8 mouse cellular contexts compared by ENCODE assay signal in the genomic region with DNA sequence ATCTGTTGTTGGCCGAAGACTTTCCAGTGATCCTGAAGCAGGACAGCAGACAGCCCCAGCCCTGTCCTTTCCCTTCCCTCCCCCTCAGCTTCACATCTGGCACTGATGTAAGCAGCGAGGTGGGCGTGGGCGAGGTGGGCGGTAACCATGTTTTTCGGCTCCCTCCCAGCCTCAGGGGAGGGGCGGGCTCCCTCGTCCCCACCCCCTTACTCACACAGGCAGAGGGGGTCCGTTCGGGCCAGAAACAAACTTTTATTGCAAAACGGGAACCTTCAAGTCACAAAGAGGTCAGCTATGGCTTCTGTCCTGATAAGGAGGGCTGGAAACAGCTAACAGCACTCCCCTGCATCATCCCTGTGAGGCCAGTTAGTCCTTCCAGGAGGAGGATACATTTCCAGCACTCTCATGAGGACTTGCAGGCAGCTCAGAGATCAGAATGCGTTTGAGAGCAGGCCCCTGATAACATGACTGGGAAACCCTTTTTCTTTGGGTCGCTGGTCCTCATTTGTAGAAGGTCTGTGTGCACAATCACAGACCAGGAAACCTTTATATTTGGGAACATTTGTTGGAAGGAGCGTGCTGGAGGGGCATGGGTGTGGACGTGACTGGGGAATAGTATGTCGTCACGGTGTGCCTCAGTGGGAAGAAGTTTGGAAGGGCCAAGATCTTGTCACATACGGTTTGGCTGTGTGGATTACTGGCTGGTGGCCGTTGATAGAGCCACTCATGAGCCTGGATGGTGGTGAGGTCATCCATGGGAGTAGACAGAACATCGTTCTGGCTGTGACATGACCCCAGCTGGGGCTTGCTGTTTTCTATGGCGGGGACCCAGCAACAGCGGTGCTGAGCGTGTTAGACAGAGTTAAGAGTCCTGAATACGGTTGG. TPM values are rescaled to one million over a fixed set of nuclear protein-coding genes. Genes with fewer than 3 reads are reported as not detected.
DNase-seq lines count a peak whose midpoint lies in the region; ATAC-seq and TF ChIP-seq lines count a peak whose summit lies in the region.

No protein-coding gene starts in this region.

- H3K4me1 ChIP-seq in midbrain, embryonic 11.5 days (ENCODE audit: control insufficient read depth, insufficient read depth, low read length), result no peaks in the 10 kb centered on the region
- H3K4me1 ChIP-seq in midbrain, embryonic 16.5 days (ENCODE audit: control insufficient read depth, insufficient read depth, low read length), result no peaks in the 10 kb centered on the region
- 0 out of 2 replicates have a peak, but pooled peaks cover 5% of the 10 kb centered on the region for H3K4me1 ChIP-seq in hindbrain, postnatal 0 days (ENCODE audit: insufficient read depth, low read length)
- H3K4me1 ChIP-seq in liver, embryonic 14.5 days (replicated peaks; ENCODE audit: control insufficient read depth in 2 of 2, insufficient read depth in 2 of 2, low read length in 1 of 2), result peaks cover 0 to 7% of the 10 kb centered on the region in 2 experiments; a peak in 1 of 4 replicates
- peaks cover 7% of the 10 kb centered on the region for H3K4me1 ChIP-seq in small intestine, adult 2 months (ENCODE audit: control insufficient read depth, insufficient read depth, insufficient read length, low read length)

- no peak for TF ChIP-seq EP300 in liver, embryonic 14.5 days (IDR thresholded peaks at IDR 0.05; ENCODE audit: low read depth)

- TF ChIP-seq CTCF in hindbrain, postnatal 0 days (IDR thresholded peaks at IDR 0.05; ENCODE audit: low read depth), result no peak
- no peak for TF ChIP-seq CTCF in liver, embryonic 14.5 days (IDR thresholded peaks at IDR 0.05; ENCODE audit: low read depth)
- no peak for TF ChIP-seq CTCF in small intestine, adult 2 months (IDR thresholded peaks at IDR 0.05; ENCODE audit: extremely low read depth, insufficient read length, insufficient replicate concordance, low read depth, low read length)

- H3K4me3 ChIP-seq in midbrain, embryonic 11.5 days (ENCODE audit: low read depth, low read length), result no peak overlapping the region
- no peak overlapping the region for H3K4me3 ChIP-seq in midbrain, embryonic 16.5 days (ENCODE audit: low read depth, low read length)
- H3K4me3 ChIP-seq in hindbrain, postnatal 0 days (ENCODE audit: low read length), result no peak overlapping the region
- no peak overlapping the region for H3K4me3 ChIP-seq in liver, embryonic 14.5 days (ENCODE audit: insufficient read depth in 1 of 2, low read depth in 2 of 2, low read length in 2 of 2)
- H3K4me3 ChIP-seq in small intestine, adult 2 months (ENCODE audit: low read depth, low read length), result no peak overlapping the region

- 0 out of 2 replicates have a peak overlapping the region, but pooled peaks have one; percentile 19 for H3K4me2 ChIP-seq in midbrain, embryonic 11.5 days
- H3K4me2 ChIP-seq in midbrain, embryonic 16.5 days (ENCODE audit: low read length), result no peak overlapping the region
- no peak overlapping the region for H3K4me2 ChIP-seq in hindbrain, postnatal 0 days (ENCODE audit: low read depth, low read length)
- peak overlapping the region; percentile 22; the same call in 1 of the 2 replicates for H3K4me2 ChIP-seq in liver, embryonic 14.5 days (ENCODE audit: low read depth)

- no peak for TF ChIP-seq POLR2A in small intestine, adult 2 months (IDR thresholded peaks at IDR 0.05; ENCODE audit: low read depth, low read length)

- H3K27ac ChIP-seq in midbrain, embryonic 11.5 days (ENCODE audit: low read depth, low read length), result no peak overlapping the region
- no peak overlapping the region for H3K27ac ChIP-seq in midbrain, embryonic 16.5 days (ENCODE audit: low read length)
- H3K27ac ChIP-seq in hindbrain, postnatal 0 days, result no peak overlapping the region
- no peak overlapping the region for H3K27ac ChIP-seq in liver, embryonic 14.5 days
- H3K27ac ChIP-seq in small intestine, adult 2 months (ENCODE audit: insufficient read depth, low read depth, low read length), result peak overlapping the region; percentile 61

- H3K36me3 ChIP-seq in midbrain, embryonic 11.5 days (ENCODE audit: control insufficient read depth, insufficient read depth, low read length), result no peaks in the 10 kb centered on the region
- no peaks in the 10 kb centered on the region for H3K36me3 ChIP-seq in midbrain, embryonic 16.5 days (ENCODE audit: control insufficient read depth, insufficient read depth, low read length)
- H3K36me3 ChIP-seq in hindbrain, postnatal 0 days (ENCODE audit: insufficient read depth, low read length), result no peaks in the 10 kb centered on the region
- no peaks in the 10 kb centered on the region for H3K36me3 ChIP-seq in liver, embryonic 14.5 days (replicated peaks; ENCODE audit: control insufficient read depth, insufficient read depth, low read depth)
- peaks cover 15% of the 10 kb centered on the region for H3K36me3 ChIP-seq in small intestine, adult 2 months (ENCODE audit: control insufficient read depth, insufficient read depth, low read length)

- 37% methylated on average over 24 of the region's 24 CpGs for WGBS in midbrain, embryonic 11.5 days
- WGBS in midbrain, embryonic 16.5 days, result 36% methylated on average over 24 of the region's 24 CpGs
- 30% methylated on average over 24 of the region's 24 CpGs for WGBS in hindbrain, postnatal 0 days
- WGBS in liver, embryonic 14.5 days (ENCODE audit: insufficient replicate concordance), result 31% methylated on average over 24 of the region's 24 CpGs
- WGBS in small intestine, adult 2 months, result 61% methylated on average over 24 of the region's 24 CpGs

- peak; percentile 84 for DNase-seq in midbrain, embryonic 11.5 days (ENCODE audit: low spot score, missing footprints)
- peak; percentile 81 for DNase-seq in gastrocnemius, postnatal 10 days
- peak; percentile 8 for DNase-seq in hindbrain, postnatal 0 days (ENCODE audit: low spot score)
- no peak for DNase-seq in liver, embryonic 14.5 days (ENCODE audit: low read depth in 3 of 3, low spot score in 3 of 3)
- no peak for DNase-seq in layer of hippocampus, adult 9-10 months (ENCODE audit: low spot score)
- DNase-seq in layer of hippocampus, postnatal 36 days, result no peak

- no peaks in the 10 kb centered on the region for H3K9me3 ChIP-seq in midbrain, embryonic 11.5 days (ENCODE audit: control insufficient read depth, low read length)
- H3K9me3 ChIP-seq in midbrain, embryonic 16.5 days (replicated peaks; ENCODE audit: control insufficient read depth, low read length, poor library complexity, severe bottlenecking), result no peaks in the 10 kb centered on the region
- no peaks in the 10 kb centered on the region for H3K9me3 ChIP-seq in hindbrain, postnatal 0 days (ENCODE audit: low read length)
- H3K9me3 ChIP-seq in liver, embryonic 14.5 days (ENCODE audit: control insufficient read depth, low read length), result no peaks in the 10 kb centered on the region; the same call in 1 of the 2 replicates

- H3K9ac ChIP-seq in midbrain, embryonic 11.5 days (ENCODE audit: low read length), result peak overlapping the region; percentile 12; the same call in 1 of the 2 replicates
- no peak overlapping the region for H3K9ac ChIP-seq in midbrain, embryonic 16.5 days (ENCODE audit: low read depth, low read length)
- no peak overlapping the region for H3K9ac ChIP-seq in hindbrain, postnatal 0 days (replicated peaks; ENCODE audit: low read length)
- no peak overlapping the region; the same call in 1 of the 2 replicates for H3K9ac ChIP-seq in liver, embryonic 14.5 days (replicated peaks)

- no peaks in the 10 kb centered on the region for H3K27me3 ChIP-seq in midbrain, embryonic 11.5 days (ENCODE audit: control insufficient read depth, insufficient read depth, low read length)
- H3K27me3 ChIP-seq in midbrain, embryonic 16.5 days (ENCODE audit: control insufficient read depth, insufficient read depth, low read depth, low read length), result no peaks in the 10 kb centered on the region
- no peaks in the 10 kb centered on the region for H3K27me3 ChIP-seq in hindbrain, postnatal 0 days (ENCODE audit: insufficient read depth, low read length)
- H3K27me3 ChIP-seq in liver, embryonic 14.5 days (ENCODE audit: control insufficient read depth, insufficient read depth, low read length), result no peaks in the 10 kb centered on the region
- no peaks in the 10 kb centered on the region for H3K27me3 ChIP-seq in small intestine, adult 2 months (ENCODE audit: control insufficient read depth, insufficient read depth, low read length)

- no peak for ATAC-seq in midbrain, embryonic 11.5 days (ENCODE audit: low FRiP score)
- no peak for ATAC-seq in midbrain, embryonic 16.5 days
- peak; percentile 8; the same call in 1 of the 2 replicates for ATAC-seq in hindbrain, postnatal 0 days
- peak; percentile 21; the same call in 1 of the 2 replicates for ATAC-seq in liver, embryonic 14.5 days (ENCODE audit: insufficient read depth)

RNA-seq across cellular contexts. Expression of gene Axl, which starts 14.0 kb away (rescaled TPM):
- polyA plus RNA-seq in midbrain, embryonic 11.5 days (2014; fragmentation: Nextera tagmentation; extraction: Ambion mirVana), result 17.4 and 21.8 TPM in 2 replicates
- 14.9 and 17.1 TPM in 2 replicates for polyA plus RNA-seq in midbrain, embryonic 16.5 days (2015; fragmentation: Nextera tagmentation; extraction: Ambion mirVana)
- total RNA-seq in gastrocnemius, postnatal 10 days (2021), result 100 to 1,000 TPM in 1 of 2 experiments, 10 to 100 TPM in 1; 89.3 to 110 TPM
- 41.7 and 44.3 TPM in 2 replicates for total RNA-seq in hindbrain, postnatal 0 days (2014; rRNA removed)
- 24.5 and 26.8 TPM in 2 replicates for polyA plus RNA-seq in hindbrain, postnatal 0 days (2015; fragmentation: Nextera tagmentation; extraction: Ambion mirVana)
- 5.3 and 5.8 TPM in 2 replicates for polyA plus RNA-seq in liver, embryonic 14.5 days (2012; rRNA removed)
- polyA plus RNA-seq in liver, embryonic 14.5 days (2014; fragmentation: Nextera tagmentation; extraction: Ambion mirVana), result 11.8 and 12.7 TPM in 2 replicates
- 13.2 and 14.4 TPM in 2 replicates for polyA plus RNA-seq in small intestine, adult 2 months (2012; rRNA removed)
- 10 to 100 TPM; 39.8 to 42.1 TPM for total RNA-seq in layer of hippocampus, postnatal 36 days (2021)

RNA-seq across cellular contexts. Expression of gene Cyp2s1, which starts 14.2 kb away (rescaled TPM):
- 0.10 TPM in 1 of 2 replicates, not detected in the other for polyA plus RNA-seq in midbrain, embryonic 11.5 days (2014; fragmentation: Nextera tagmentation; extraction: Ambion mirVana)
- 2.8 and 3.2 TPM in 2 replicates for polyA plus RNA-seq in midbrain, embryonic 16.5 days (2015; fragmentation: Nextera tagmentation; extraction: Ambion mirVana)
- under 1 TPM; 0.27 to 0.52 TPM for total RNA-seq in gastrocnemius, postnatal 10 days (2021)
- 3.8 and 4.4 TPM in 2 replicates for total RNA-seq in hindbrain, postnatal 0 days (2014; rRNA removed)
- 3.5 and 4.3 TPM in 2 replicates for polyA plus RNA-seq in hindbrain, postnatal 0 days (2015; fragmentation: Nextera tagmentation; extraction: Ambion mirVana)
- 0.22 and 0.49 TPM in 2 replicates for polyA plus RNA-seq in liver, embryonic 14.5 days (2012; rRNA removed)
- polyA plus RNA-seq in liver, embryonic 14.5 days (2014; fragmentation: Nextera tagmentation; extraction: Ambion mirVana), result 0.25 and 0.52 TPM in 2 replicates
- polyA plus RNA-seq in small intestine, adult 2 months (2012; rRNA removed), result 65.6 and 74.2 TPM in 2 replicates
- 1 to 10 TPM; 1.8 to 2.3 TPM for total RNA-seq in layer of hippocampus, postnatal 36 days (2021)

RNA-seq across cellular contexts. Expression of gene Hnrnpul1, which starts 47.9 kb away (rescaled TPM):
- 69.2 and 74.2 TPM in 2 replicates for polyA plus RNA-seq in midbrain, embryonic 11.5 days (2014; fragmentation: Nextera tagmentation; extraction: Ambion mirVana)
- polyA plus RNA-seq in midbrain, embryonic 16.5 days (2015; fragmentation: Nextera tagmentation; extraction: Ambion mirVana), result 38.3 and 41.1 TPM in 2 replicates
- total RNA-seq in gastrocnemius, postnatal 10 days (2021), result 10 to 100 TPM; 91.8 to 98.1 TPM
- 116 and 128 TPM in 2 replicates for total RNA-seq in hindbrain, postnatal 0 days (2014; rRNA removed)
- polyA plus RNA-seq in hindbrain, postnatal 0 days (2015; fragmentation: Nextera tagmentation; extraction: Ambion mirVana), result 43.4 and 44.6 TPM in 2 replicates
- polyA plus RNA-seq in liver, embryonic 14.5 days (2012; rRNA removed), result 22.8 and 26.5 TPM in 2 replicates
- 36.5 and 39.1 TPM in 2 replicates for polyA plus RNA-seq in liver, embryonic 14.5 days (2014; fragmentation: Nextera tagmentation; extraction: Ambion mirVana)
- 28.9 and 60.2 TPM in 2 replicates for polyA plus RNA-seq in small intestine, adult 2 months (2012; rRNA removed)
- 100 to 1,000 TPM; 100 to 108 TPM for total RNA-seq in layer of hippocampus, postnatal 36 days (2021)

Comparison
In these comparisons a context has a peak if more than half of its experiments do, and no peak if none do; other contexts are left out.
1. H3K4me2 ChIP-seq: peak in midbrain, embryonic 11.5 days (single experiment) and liver, embryonic 14.5 days (single experiment); none in midbrain, embryonic 16.5 days (single experiment) and hindbrain, postnatal 0 days (single experiment).
2. ATAC-seq: peak in hindbrain, postnatal 0 days (single experiment) and liver, embryonic 14.5 days (single experiment); none in midbrain, embryonic 11.5 days (single experiment) and midbrain, embryonic 16.5 days (single experiment).
3. DNase-seq: peak in midbrain, embryonic 11.5 days (single experiment), gastrocnemius, postnatal 10 days (single experiment) and hindbrain, postnatal 0 days (single experiment); none in liver, embryonic 14.5 days (0 of 3), layer of hippocampus, adult 9-10 months (single experiment) and layer of hippocampus, postnatal 36 days (0 of 2).
4. RNA of gene Cyp2s1, which starts 14.2 kb away (polyA plus RNA-seq): 65.6 to 74.2 TPM in small intestine, adult 2 months; 3.5 to 4.3 TPM in hindbrain, postnatal 0 days, 2.8 to 3.2 TPM in midbrain, embryonic 16.5 days, 0.22 to 0.52 TPM in liver, embryonic 14.5 days and 0.10 TPM in midbrain, embryonic 11.5 days; every median in the first group is over 10 times any median in the second.